Mouse (Mus musculus) B cell, adult 67 days (primary cell): ENCODE data around the gene Olfr307. TPM values are rescaled to one million over a fixed set of nuclear protein-coding genes. Genes with fewer than 3 reads are reported as not detected.

Source experiments
- total RNA-seq, 2 experiments: library from RNA; stranded (reverse); gene quantifications; 4 replicates each; pipeline ENCODE4 v1.2.4; 2023

The Olfr307 gene
- total RNA-seq: not detected

DNA sequence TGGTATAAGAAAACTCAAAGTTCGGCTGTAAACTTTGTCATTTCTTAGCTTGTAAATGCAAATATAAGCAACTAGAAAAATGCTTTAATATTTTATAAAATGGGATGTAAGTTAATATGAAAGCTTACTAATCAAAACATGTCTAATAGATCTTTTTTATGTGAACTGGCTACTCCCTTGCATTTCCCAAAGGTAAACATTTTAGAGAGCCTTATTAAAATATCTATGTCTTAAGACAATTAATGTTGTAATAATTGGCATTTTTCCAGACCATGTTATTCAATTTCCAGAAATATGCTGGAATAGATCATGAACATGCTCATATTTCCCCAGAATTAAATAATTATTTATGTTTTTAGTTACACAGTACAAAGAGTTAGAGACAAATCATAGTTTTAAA, at the start of gene Olfr307:
TSS of gene Olfr307 (minus strand) at position 101 of the 400 bp plus-strand sequence.

DNA sequence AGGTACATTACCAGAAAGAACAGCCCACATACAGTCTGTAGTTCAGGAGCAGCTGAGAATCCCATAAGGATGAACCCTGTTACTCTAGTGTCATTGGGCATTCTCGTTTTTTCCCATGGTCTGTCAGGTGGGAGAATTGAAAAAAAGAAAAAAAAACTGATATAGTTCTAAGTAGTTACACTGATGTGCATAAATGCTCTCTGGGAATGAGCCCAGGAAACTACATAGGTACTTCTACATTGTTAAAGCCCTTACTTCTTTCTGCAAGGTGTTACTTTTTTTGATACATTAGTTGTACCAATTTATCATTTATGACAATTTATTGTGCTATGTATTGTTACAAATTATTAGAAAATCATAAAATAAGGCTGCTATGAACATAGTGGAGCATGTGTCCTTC, 49.2 kb upstream of the Olfr307 start, which contains the start of gene Olfr304:
TSS of gene Olfr304 (minus strand) at position 101 of the 400 bp plus-strand sequence.

GRCm38 (mm10) chr7:86366828-86367227, 29.4 kb upstream of the Olfr307 start, which contains the start of gene Olfr305:
Gene Olfr305 (minus strand): TSS chr7:86366928.

DNA sequence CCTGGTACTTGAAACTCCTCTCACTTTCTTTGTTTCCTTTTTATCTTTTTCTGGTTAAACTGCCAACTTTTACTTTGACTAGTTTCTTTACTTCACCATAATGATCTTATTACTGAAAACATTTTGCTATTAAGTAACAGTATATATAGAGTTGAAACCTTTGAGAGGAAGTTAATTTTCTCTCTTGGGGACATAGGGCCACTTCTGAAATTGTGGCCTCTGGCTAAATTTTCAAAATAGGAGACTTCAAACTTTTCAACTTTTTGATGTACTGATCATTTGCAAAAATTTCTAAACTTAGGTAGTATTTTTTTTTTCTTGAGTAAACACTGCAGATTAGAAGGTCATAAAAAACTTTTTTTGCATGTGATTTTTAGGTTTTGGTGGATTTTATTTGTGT, 11.9 kb downstream of the Olfr307 start, which contains the start of gene Olfr308:
TSS of gene Olfr308 (minus strand) at position 101 of the 400 bp plus-strand sequence.

DNA sequence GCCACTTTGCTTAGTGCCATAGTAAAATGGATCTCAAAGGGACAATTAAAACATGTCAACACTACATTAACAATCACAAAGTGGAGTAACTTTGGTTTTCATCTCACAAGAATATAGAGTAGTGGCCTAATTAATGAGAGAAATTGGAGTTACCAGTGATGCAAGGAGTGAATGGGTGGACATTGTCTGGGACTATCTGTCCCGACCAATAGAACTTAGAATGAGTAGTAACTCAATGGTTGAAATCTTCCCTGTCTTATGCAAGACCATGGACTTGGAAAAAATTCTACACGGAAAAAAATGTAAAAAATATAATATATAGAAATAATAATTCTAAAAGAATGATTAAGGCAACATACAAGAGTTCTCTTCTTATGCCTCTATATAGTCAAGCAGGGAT, 23.8 kb downstream of the Olfr307 start, which contains the start of gene Olfr309:
TSS of gene Olfr309 (minus strand) at position 101 of the 400 bp plus-strand sequence.

Other genes with a start within 250 kb of the Olfr307 start
- gene Vmn2r75, start 165.8 kb downstream of the Olfr307 start, total RNA-seq: not detected
- gene Vmn2r76, start 91.3 kb downstream of the Olfr307 start, total RNA-seq: not detected
- not detected for gene Olfr310, start 60.4 kb downstream of the Olfr307 start, total RNA-seq
- not detected for gene Olfr309, start 23.9 kb downstream of the Olfr307 start, total RNA-seq
- gene Olfr308, start 12.0 kb downstream of the Olfr307 start, total RNA-seq: not detected
- gene Olfr305, start 29.3 kb upstream of the Olfr307 start, total RNA-seq: not detected
- not detected for gene Olfr304, start 49.1 kb upstream of the Olfr307 start, total RNA-seq
- gene Olfr303, start 60.2 kb upstream of the Olfr307 start, total RNA-seq: not detected
- not detected for gene Olfr301, start 66.3 kb upstream of the Olfr307 start, total RNA-seq
- not detected for gene Olfr299, start 122.3 kb upstream of the Olfr307 start, total RNA-seq
- gene Olfr298, start 154.9 kb upstream of the Olfr307 start, total RNA-seq: not detected
- not detected for gene Olfr297, start 182.4 kb upstream of the Olfr307 start, total RNA-seq
- gene Olfr295, start 246.3 kb upstream of the Olfr307 start, total RNA-seq: not detected